Mouse (Mus musculus) small intestine, adult 2 months (tissue): ENCODE measurements around the gene Gm20388.

Source experiments
- CTCF ChIP-seq: fragments of 200-500 bp; IDR thresholded peaks from 2 replicates; pipeline ENCODE4 v1.5.1; 2012; ENCODE audit warnings: low read depth, mild to moderate bottlenecking, control low read depth, inconsistent platforms, low read length, moderate library complexity, mixed read lengths; ENCODE audit not compliant: insufficient replicate concordance, insufficient read length; ENCODE audit errors: extremely low read depth
- POLR2A ChIP-seq: fragments of 200-500 bp; IDR thresholded peaks from 2 replicates; pipeline ENCODE4 v1.6.1; 2012; ENCODE audit warnings: low read depth, mild to moderate bottlenecking, control low read depth, inconsistent platforms, low read length, moderate library complexity

DNA sequence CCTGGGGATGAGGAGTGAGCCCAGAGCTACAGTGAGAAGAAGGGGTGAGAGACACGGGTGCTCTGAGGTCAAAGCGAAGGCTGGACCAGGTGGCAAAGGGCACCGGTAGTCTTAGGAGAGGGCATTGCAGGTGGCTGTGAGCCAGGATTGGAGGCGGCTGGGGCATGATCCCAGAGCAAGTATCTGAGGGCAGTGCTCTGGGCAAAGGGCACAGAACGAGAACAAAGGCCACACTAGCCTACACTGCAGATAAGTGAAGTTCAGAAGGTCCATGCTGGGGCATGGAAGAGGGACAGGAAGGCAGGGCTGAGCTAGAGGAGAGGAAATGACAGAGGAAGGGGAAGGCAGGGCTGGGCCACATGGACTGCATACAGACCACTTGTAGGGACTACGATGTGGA is 531.0 kb downstream of the Gm20388 start:
- no peak for TF ChIP-seq CTCF
- no peak for TF ChIP-seq POLR2A
